Mouse (Mus musculus) cerebellum, postnatal 4 days (tissue): Measurements from ENCODE around the gene Card9.

ENCODE experiments used
- DNase-seq, 2 experiments: peaks; one replicate each; pipeline ENCODE4 v3.0.0; 2022; ENCODE audit warnings: low spot score in 2 of 2, mixed read lengths in 1 of 2

The Card9 gene

GRCm38 (mm10) chr2:26304711-26305110, 56.0 kb downstream of the Card9 start:
- no peak for DNase-seq
